Mouse (Mus musculus): ENCODE measurements around the gene Sat2. TPM values are rescaled to one million over a fixed set of nuclear protein-coding genes. Genes with fewer than 3 reads are reported as not detected.

Gene Sat2
- polyA plus RNA-seq, 1 experiment from 2014 or later: 10.2 TPM

DNA sequence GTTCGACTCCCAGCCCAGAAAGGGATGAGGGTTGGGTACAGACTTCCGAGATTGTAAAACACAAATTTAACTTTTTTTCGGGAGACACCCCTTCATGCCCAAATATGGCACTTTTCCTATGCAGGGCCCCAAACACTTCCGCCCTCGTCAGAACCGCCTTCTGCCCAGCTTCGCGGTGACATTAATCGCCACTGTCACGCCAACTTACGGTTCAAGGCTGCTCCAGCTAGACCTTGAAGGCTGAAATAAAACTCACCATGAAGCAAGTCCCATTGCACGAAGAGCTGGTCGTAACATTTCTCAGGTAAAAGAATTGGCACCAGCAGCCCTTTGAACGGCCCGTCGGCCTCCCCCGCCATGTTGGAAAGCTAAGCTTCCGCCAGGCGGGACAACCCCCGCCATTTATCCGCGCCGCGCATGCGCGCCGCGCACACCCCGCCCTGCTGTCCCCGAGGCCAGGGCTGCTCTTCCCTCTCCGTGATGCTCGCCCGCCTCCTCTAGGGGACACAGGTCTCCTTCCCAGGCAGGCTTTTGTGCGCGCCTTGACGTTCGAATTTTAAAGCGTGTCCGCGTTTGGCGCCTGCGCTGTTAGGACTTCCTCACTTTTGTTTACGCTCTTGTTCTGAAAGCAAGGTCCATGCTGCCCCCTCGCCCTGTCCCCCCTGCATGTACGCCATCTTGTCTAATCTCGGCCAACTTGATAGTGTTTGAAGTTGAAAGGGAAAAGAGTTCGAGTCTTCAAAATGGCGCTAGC lies 40.6 kb downstream of the Sat2 start, which contains the start of gene Mpdu1:
TSS of gene Mpdu1 (minus strand) at position 430 of the 754 bp plus-strand sequence.
- WGBS (ENCODE audit: insufficient replicate concordance): under 1% methylated on average over 48 of the region's 48 CpGs
- Histone ChIP-seq H3K4me1 (replicated peaks) (peaks cover 49% of the 10 kb centered on the region), H3K4me3 (replicated peaks) (peak within 1 kb of the TSS; percentile 70), H3K27ac (replicated peaks) (peak within 1 kb of the TSS; percentile 94), H3K27me3 (no peaks in the 10 kb centered on the region), H3K4me2 (peak within 1 kb of the TSS; percentile 81), H3K36me3 (replicated peaks) (peaks cover 64% of the 10 kb centered on the region), H3K9me3 (replicated peaks) (no peaks in the 10 kb centered on the region), H3K9ac (peak within 1 kb of the TSS; percentile 61)
- peak; percentile 93 for ATAC-seq (ENCODE audit: insufficient read depth)

DNA sequence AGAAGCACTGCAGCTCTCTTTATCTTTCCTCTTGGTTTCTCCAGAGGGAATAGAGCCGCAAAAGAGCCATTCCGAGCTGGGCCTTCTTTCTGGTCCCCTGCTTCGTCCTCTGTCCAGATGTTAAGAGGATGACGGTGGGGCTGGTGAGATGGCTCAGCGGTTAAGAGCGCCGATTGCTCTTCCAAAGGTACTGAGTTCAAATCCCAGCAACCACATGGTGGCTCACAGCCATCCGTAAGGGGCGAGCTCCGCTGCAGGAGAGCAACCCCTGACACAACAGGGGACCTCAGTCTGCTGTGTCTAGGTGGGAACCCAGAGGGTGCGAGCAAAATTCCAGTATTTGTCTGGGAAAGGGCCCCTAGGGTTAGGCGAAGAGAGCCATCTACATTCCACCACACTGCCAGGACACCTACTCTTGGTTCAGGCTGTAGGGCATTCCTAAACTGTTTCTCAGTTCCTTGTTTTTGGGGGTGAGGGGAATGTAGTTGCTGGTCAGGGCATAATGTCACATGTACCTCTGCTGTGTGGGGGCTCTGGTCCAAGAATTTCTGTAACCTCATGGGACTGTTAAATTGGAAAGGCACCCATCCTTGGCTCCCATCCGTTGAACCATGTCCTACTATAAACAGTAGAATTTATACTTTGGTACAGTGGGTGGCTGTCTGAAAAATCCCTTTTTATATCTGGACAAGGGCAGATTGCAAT lies 41.3 kb downstream of the Sat2 start:
- WGBS (ENCODE audit: insufficient replicate concordance): 64% methylated on average over 13 of the region's 13 CpGs
- peak overlapping the region; percentile 81 for H3K4me2 ChIP-seq
- H3K27me3 ChIP-seq: no peaks in the 10 kb centered on the region
- H3K4me3 ChIP-seq (replicated peaks): peak overlapping the region; percentile 70
- no peaks in the 10 kb centered on the region for H3K9me3 ChIP-seq (replicated peaks)
- H3K27ac ChIP-seq (replicated peaks): peak overlapping the region; percentile 94
- peaks cover 48% of the 10 kb centered on the region for H3K4me1 ChIP-seq (replicated peaks)
- H3K9ac ChIP-seq: peak overlapping the region; percentile 61
- no peak for ATAC-seq (ENCODE audit: insufficient read depth)
- peaks cover 64% of the 10 kb centered on the region for H3K36me3 ChIP-seq (replicated peaks)

DNA sequence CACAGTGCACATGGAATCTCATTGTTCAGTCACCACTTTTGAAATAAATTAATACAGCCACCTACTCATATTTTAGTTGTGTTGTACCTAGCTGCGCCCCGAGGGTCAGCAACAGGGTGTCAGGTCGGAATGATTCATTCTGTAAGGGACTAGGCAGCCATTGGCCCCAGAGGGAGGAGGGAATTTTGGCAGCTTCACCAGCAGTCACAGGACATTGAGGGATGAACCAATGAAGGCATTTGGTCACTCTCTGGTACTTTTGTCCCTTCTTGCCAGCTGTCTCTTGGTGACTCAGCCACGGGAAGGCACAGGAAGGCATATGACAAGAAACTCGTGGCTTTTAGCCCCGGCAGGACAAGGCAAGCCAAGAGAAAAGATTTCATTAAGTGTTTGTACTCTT lies 42.0 kb downstream of the Sat2 start:
- peak overlapping the region; percentile 81 for H3K4me2 ChIP-seq
- H3K9me3 ChIP-seq (replicated peaks): no peaks in the 10 kb centered on the region
- peaks cover 64% of the 10 kb centered on the region for H3K36me3 ChIP-seq (replicated peaks)
- no peak overlapping the region for H3K9ac ChIP-seq
- peak overlapping the region; percentile 94 for H3K27ac ChIP-seq (replicated peaks)
- H3K4me3 ChIP-seq (replicated peaks): no peak overlapping the region
- no peak for ATAC-seq (ENCODE audit: insufficient read depth)
- H3K4me1 ChIP-seq (replicated peaks): peaks cover 49% of the 10 kb centered on the region
- 59% methylated on average over 6 of the region's 6 CpGs for WGBS (ENCODE audit: insufficient replicate concordance)
- H3K27me3 ChIP-seq: no peaks in the 10 kb centered on the region

DNA sequence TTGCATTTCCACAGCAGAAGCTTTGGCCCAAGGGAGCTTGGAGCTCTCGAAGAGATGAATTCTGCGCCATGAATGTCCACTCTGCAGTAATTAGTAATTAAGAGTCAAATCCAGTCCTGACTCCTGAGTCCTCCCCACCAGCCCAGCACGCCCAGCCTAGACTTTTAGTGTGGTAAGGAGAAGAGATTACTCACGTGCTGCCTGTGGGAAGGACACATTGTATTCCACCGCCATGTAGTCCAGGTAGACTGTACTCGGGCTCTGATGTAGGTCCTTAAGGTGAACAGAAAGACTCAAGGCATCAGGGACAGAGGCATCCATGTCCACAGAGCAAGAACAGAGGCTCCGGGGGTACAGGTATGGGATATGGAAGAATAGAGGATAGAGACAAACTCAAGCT lies 43.0 kb downstream of the Sat2 start:
- Histone ChIP-seq H3K4me3 (replicated peaks) (no peak overlapping the region), H3K4me1 (replicated peaks) (peaks cover 60% of the 10 kb centered on the region), H3K9ac (no peak overlapping the region), H3K4me2 (no peak overlapping the region), H3K27ac (replicated peaks) (peak overlapping the region; percentile 94), H3K36me3 (replicated peaks) (peaks cover 67% of the 10 kb centered on the region), H3K27me3 (no peaks in the 10 kb centered on the region), H3K9me3 (replicated peaks) (no peaks in the 10 kb centered on the region)
- 83% methylated on average over 7 of the region's 7 CpGs for WGBS (ENCODE audit: insufficient replicate concordance)
- no peak for ATAC-seq (ENCODE audit: insufficient read depth)

DNA sequence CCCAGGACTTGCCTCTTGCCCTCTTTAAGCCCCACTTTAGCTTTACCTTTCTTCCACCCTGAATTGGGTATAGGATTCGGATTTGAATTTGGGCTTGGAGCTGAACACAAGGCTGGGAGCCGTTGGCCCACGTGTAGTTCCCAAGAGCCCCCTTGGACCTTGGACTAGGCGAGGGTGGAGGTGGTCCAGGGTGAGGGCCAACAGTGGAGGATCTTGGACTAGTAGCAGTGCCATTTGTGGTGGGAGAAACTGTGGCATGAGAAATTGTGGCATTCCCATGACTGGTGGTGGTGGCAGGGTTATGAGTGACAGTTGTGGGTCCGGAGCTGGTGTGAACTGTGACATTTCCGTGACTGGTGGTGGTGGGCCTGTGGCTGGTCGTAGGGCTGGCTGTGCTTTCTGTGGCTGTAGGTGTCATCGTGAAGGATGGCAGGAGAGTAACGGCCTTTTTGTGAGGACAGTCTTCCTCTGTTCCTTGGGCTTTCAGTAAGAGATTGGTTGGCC lies 43.7 kb downstream of the Sat2 start:
- Histone ChIP-seq H3K27me3 (no peaks in the 10 kb centered on the region), H3K9ac (no peak overlapping the region), H3K4me2 (peak overlapping the region; percentile 8; the same call in 1 of the 2 replicates), H3K9me3 (replicated peaks) (no peaks in the 10 kb centered on the region), H3K27ac (replicated peaks) (peak overlapping the region; percentile 48), H3K4me3 (replicated peaks) (peak overlapping the region; percentile 9; the same call in 1 of the 2 replicates), H3K36me3 (replicated peaks) (peaks cover 67% of the 10 kb centered on the region), H3K4me1 (replicated peaks) (peaks cover 62% of the 10 kb centered on the region)
- 68% methylated on average over 9 of the region's 9 CpGs for WGBS (ENCODE audit: insufficient replicate concordance)
- no peak for ATAC-seq (ENCODE audit: insufficient read depth)

DNA sequence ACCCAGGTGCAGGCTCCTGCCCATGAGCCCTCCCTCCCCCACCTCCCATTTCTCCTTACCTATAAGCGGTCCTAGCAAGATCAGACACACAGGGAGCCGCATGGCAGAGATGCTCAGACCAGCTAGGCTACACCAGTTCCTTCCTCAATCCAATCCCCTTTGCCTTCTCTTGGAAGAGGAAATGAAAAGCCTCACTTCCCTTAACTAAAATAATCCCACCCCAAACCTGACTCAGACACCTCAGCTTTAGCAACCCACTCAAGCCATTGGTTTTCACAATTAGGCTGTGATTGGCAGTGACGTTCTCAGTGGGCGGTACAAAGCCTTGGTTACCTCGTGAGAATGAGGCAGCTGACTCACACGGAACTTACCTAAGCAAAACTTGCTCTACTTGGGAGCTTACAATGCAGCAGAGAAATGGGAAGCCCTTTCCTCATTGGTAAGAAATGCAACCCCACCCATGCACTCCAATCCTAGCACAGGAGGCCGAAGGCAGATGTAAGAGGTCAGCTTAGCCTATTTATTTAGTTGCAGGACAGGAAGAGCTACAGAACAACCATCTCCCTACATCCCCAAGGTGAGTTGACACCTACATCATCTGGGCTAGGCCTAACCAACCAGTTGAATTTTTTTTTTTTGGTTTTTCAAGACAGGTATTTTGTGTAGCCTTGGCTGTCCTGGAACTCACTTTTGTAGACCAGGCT lies 44.3 kb downstream of the Sat2 start, which contains the start of gene Cd68:
TSS of gene Cd68 (minus strand) at position 193 of the 704 bp plus-strand sequence.
- WGBS (ENCODE audit: insufficient replicate concordance): 20% methylated on average over 7 of the region's 7 CpGs
- Histone ChIP-seq H3K4me2 (peak within 1 kb of the TSS; percentile 8; the same call in 1 of the 2 replicates), H3K9me3 (replicated peaks) (no peaks in the 10 kb centered on the region), H3K27me3 (no peaks in the 10 kb centered on the region), H3K4me3 (replicated peaks) (peak within 1 kb of the TSS; percentile 9; the same call in 1 of the 2 replicates), H3K4me1 (replicated peaks) (peaks cover 62% of the 10 kb centered on the region), H3K9ac (no peak within 1 kb of the TSS), H3K27ac (replicated peaks) (peak within 1 kb of the TSS; percentile 48), H3K36me3 (replicated peaks) (peaks cover 71% of the 10 kb centered on the region)
- no peak for ATAC-seq (ENCODE audit: insufficient read depth)

DNA sequence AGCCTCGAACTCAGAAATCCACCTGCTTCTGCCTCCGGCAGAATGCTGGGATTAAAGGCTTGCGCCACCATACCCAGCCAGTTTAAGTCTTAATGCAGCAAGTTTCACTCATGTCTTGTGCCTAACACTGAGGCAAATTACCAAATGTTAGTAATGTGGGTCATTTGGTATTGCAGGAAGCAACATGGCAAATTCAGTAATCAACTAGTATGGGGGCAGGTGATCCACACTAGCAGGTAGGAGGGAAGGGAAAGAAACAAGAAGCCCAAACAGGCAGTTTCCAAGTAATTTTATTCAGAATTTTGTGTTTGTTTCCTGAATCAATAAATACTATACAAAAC lies 44.8 kb downstream of the Sat2 start:
- Histone ChIP-seq H3K36me3 (replicated peaks) (peaks cover 71% of the 10 kb centered on the region), H3K4me1 (replicated peaks) (peaks cover 59% of the 10 kb centered on the region), H3K4me3 (replicated peaks) (no peak overlapping the region), H3K27ac (replicated peaks) (peak overlapping the region; percentile 48; the same call in 1 of the 2 replicates), H3K9ac (no peak overlapping the region), H3K27me3 (no peaks in the 10 kb centered on the region), H3K9me3 (replicated peaks) (no peaks in the 10 kb centered on the region), H3K4me2 (no peak overlapping the region)
- no peak for ATAC-seq (ENCODE audit: insufficient read depth)
- WGBS (ENCODE audit: insufficient replicate concordance): 79% methylated on average over 3 of the region's 3 CpGs

DNA sequence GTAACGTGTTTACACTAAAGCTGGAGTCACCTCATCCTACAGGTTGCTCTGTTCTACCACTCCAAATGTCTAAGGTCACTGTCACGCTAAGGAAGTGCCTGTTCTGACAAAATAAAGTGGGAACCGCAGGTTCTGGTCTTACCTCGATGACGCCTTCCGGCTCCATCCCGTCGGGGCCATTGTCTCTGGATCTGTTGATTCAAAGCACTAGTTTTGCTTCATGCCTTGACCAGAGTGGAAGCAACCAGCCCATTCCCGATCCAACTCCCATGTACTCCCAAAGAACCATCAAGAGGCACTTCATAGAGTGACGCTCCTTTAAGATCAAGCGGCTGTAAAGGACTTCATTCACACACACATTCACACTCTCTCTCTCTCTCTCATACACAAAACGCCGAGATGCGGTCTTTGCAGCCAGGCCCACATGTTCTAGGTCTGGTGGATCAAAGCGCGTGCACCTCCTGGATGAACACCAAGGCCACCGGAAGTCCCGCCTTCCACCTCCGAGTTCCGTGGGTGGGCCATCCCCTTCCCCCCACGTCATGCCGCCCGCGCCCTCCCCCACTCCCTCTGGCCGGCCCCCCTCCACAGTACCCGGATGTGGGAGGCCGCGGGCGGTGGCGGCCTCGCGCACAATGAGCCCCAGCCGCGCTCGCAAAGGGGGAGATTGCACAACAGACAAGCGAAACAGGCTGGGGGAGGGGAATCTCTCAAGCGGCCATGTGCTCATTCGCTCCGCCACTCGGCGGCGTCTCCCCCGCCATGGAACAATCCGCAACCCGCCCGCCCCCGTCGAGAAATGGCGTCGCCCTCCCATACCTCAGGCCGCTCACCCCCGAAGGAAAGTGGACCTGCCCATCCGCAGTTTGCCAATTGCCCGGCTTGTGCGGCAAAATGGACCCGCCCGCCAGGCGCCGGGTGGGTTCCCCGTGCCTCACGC lies 49.2 kb downstream of the Sat2 start:
- H3K36me3 ChIP-seq (replicated peaks): peaks cover 84% of the 10 kb centered on the region

DNA sequence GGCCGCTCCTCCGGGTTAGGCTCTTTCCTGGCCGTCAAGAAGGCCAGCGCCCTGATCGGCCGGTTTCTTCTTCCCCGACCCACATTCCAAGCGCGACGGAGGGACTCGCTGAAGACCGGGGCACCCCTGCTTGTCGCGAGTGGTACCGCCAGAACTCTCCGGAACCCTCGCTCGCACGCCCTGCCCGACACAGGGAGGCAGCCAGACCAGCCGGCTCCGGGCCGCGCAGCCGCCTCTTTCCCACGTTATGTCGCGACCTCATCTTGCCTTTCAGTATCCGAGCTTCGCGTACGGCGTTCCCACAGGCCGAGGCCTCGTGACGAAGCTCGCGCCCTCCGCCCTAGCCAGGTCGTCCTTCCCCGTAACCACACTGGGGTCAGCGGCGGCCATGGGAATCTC lies 49.9 kb downstream of the Sat2 start:
- no peaks in the 10 kb centered on the region for H3K9me3 ChIP-seq (replicated peaks)
- H3K4me1 ChIP-seq (replicated peaks): peaks cover 44% of the 10 kb centered on the region
- H3K36me3 ChIP-seq (replicated peaks): peaks cover 84% of the 10 kb centered on the region
- ATAC-seq (ENCODE audit: insufficient read depth): peak; percentile 3; the same call in 1 of the 2 replicates
- H3K4me2 ChIP-seq: peak overlapping the region; percentile 79
- peak overlapping the region; percentile 96 for H3K27ac ChIP-seq (replicated peaks)
- WGBS (ENCODE audit: insufficient replicate concordance): under 1% methylated on average over 43 of the region's 43 CpGs
- H3K27me3 ChIP-seq: no peaks in the 10 kb centered on the region
- H3K9ac ChIP-seq: peak overlapping the region; percentile 92
- H3K4me3 ChIP-seq (replicated peaks): peak overlapping the region; percentile 90

More for the DNA sequence above, 49.2 kb downstream of the Sat2 start:
- peaks cover 50% of the 10 kb centered on the region for H3K4me1 ChIP-seq (replicated peaks)
- peak overlapping the region; percentile 96 for H3K27ac ChIP-seq (replicated peaks)
- peak; percentile 58 for ATAC-seq (ENCODE audit: insufficient read depth)
- H3K4me3 ChIP-seq (replicated peaks): peak overlapping the region; percentile 90
- H3K4me2 ChIP-seq: peak overlapping the region; percentile 79
- under 1% methylated on average over 61 of the region's 61 CpGs for WGBS (ENCODE audit: insufficient replicate concordance)
- H3K27me3 ChIP-seq: no peaks in the 10 kb centered on the region
- no peaks in the 10 kb centered on the region for H3K9me3 ChIP-seq (replicated peaks)
- peak overlapping the region; percentile 92 for H3K9ac ChIP-seq

DNA sequence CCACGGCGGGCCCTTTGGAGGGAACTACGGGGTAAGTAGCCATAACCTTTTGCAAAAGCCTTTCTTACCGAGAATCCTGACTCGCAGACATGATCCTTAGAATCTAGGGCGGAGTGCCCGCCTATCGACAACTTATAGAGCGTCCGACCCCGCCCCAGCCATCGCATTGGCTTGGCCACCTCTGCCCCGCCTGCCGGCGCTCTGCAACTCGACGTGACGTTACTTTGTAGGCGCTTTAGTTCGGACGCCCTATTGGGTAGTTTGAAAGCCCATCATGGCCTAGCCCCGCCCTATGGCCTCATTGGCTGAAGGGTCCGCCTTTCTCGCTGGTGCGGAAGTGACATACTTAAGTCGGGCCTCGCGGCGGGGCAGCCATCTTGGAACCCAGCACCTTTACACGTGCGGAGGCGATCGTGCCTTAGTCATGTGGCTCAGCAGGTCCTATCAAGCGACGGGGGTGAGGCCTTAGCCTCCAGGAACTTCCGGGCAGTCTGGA lies 50.4 kb downstream of the Sat2 start, which contains the start of gene Eif4a1:
TSS of gene Eif4a1 (minus strand) at position 213 of the 496 bp plus-strand sequence.
- no peaks in the 10 kb centered on the region for H3K27me3 ChIP-seq
- peak; percentile 96 for ATAC-seq (ENCODE audit: insufficient read depth)
- no peaks in the 10 kb centered on the region for H3K9me3 ChIP-seq (replicated peaks)
- H3K27ac ChIP-seq (replicated peaks): peak within 1 kb of the TSS; percentile 96
- WGBS (ENCODE audit: insufficient replicate concordance): under 1% methylated on average over 36 of the region's 36 CpGs
- peaks cover 84% of the 10 kb centered on the region for H3K36me3 ChIP-seq (replicated peaks)
- H3K9ac ChIP-seq: peak within 1 kb of the TSS; percentile 92
- peak within 1 kb of the TSS; percentile 79 for H3K4me2 ChIP-seq
- peaks cover 44% of the 10 kb centered on the region for H3K4me1 ChIP-seq (replicated peaks)
- H3K4me3 ChIP-seq (replicated peaks): peak within 1 kb of the TSS; percentile 90

Data from liver, embryonic 15.5 days (tissue).